Mouse (Mus musculus): ENCODE data around the gene Slc22a13.

Gene Slc22a13

GRCm38 (mm10) chr9:119156278-119157201 lies 52.4 kb downstream of the Slc22a13 start, which contains the start of gene Acaa1b:
Acaa1b (minus strand) TSS chr9:119157093.
- no peaks in the 10 kb centered on the region for H3K36me3 ChIP-seq (ENCODE audit: insufficient read depth, low read length)
- TF ChIP-seq NANOG (IDR thresholded peaks at IDR 0.05; ENCODE audit: borderline replicate concordance, low read length) (no peak), CTCF (conservative IDR thresholded peaks at IDR 0.05; ENCODE audit: low read length) (peak; percentile 48), POU5F1 (IDR thresholded peaks at IDR 0.05; ENCODE audit: borderline replicate concordance, low read length) (no peak)
- H3K9me3 ChIP-seq (ENCODE audit: low read length): no peaks in the 10 kb centered on the region

GRCm38 (mm10) chr9:119155826-119156225 lies 53.1 kb downstream of the Slc22a13 start:
- Histone ChIP-seq H3K27me3 (ENCODE audit: insufficient read depth, low read length) (peaks cover 62% of the 10 kb centered on the region), H3K4me3 (replicated peaks; ENCODE audit: low read length) (peak overlapping the region; percentile 82), H3K36me3 (ENCODE audit: insufficient read depth, low read length) (no peaks in the 10 kb centered on the region), H3K9me3 (ENCODE audit: low read length) (no peaks in the 10 kb centered on the region), H3K4me1 (replicated peaks; ENCODE audit: low read depth, low read length) (peaks cover 9% of the 10 kb centered on the region)
- TF ChIP-seq NANOG (IDR thresholded peaks at IDR 0.05; ENCODE audit: borderline replicate concordance, low read length) (no peak), POU5F1 (IDR thresholded peaks at IDR 0.05; ENCODE audit: borderline replicate concordance, low read length) (no peak), CTCF (conservative IDR thresholded peaks at IDR 0.05; ENCODE audit: low read length) (no peak)

More at GRCm38 (mm10) chr9:119156278-119157201, 52.4 kb downstream of the Slc22a13 start, which contains the start of gene Acaa1b:
- H3K27me3 ChIP-seq (ENCODE audit: insufficient read depth, low read length): peaks cover 62% of the 10 kb centered on the region
- peaks cover 7% of the 10 kb centered on the region; the same call in 1 of the 2 replicates for H3K4me1 ChIP-seq (replicated peaks; ENCODE audit: low read depth, low read length)
- peak within 1 kb of the TSS; percentile 82 for H3K4me3 ChIP-seq (replicated peaks; ENCODE audit: low read length)

DNA sequence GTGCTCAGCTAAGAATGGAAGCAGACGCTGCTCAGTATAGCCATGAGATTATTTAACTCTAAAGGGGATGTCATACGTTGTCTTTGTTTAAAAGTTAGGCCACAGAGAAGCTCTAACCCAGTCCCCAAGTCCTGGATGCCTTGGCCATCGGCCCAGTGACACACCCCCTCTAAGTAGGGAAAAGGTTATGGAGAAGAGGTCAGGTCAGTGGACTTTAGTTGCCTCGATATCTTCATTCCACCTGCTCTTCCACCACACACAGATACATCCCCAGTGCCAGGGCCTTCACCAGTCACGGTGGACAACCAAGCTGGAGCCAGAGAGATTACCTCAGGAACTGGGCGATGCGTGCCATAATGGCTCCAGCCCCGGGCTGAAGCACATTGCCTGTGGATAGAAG lies 53.5 kb downstream of the Slc22a13 start:
- peaks cover 62% of the 10 kb centered on the region for H3K27me3 ChIP-seq (ENCODE audit: insufficient read depth, low read length)
- no peak overlapping the region for H3K4me3 ChIP-seq (replicated peaks; ENCODE audit: low read length)
- H3K4me1 ChIP-seq (replicated peaks; ENCODE audit: low read depth, low read length): peaks cover 13% of the 10 kb centered on the region
- no peak for TF ChIP-seq NANOG (IDR thresholded peaks at IDR 0.05; ENCODE audit: borderline replicate concordance, low read length)
- TF ChIP-seq CTCF (conservative IDR thresholded peaks at IDR 0.05; ENCODE audit: low read length): no peak
- no peak for TF ChIP-seq POU5F1 (IDR thresholded peaks at IDR 0.05; ENCODE audit: borderline replicate concordance, low read length)
- H3K36me3 ChIP-seq (ENCODE audit: insufficient read depth, low read length): no peaks in the 10 kb centered on the region
- no peaks in the 10 kb centered on the region for H3K9me3 ChIP-seq (ENCODE audit: low read length)

GRCm38 (mm10) chr9:119151751-119152150 lies 57.1 kb downstream of the Slc22a13 start:
- H3K27me3 ChIP-seq (ENCODE audit: insufficient read depth, low read length): peaks cover 55% of the 10 kb centered on the region
- H3K4me1 ChIP-seq (replicated peaks; ENCODE audit: low read depth, low read length): peaks cover 22% of the 10 kb centered on the region
- TF ChIP-seq CTCF (conservative IDR thresholded peaks at IDR 0.05; ENCODE audit: low read length) (no peak), NANOG (IDR thresholded peaks at IDR 0.05; ENCODE audit: borderline replicate concordance, low read length) (no peak), POU5F1 (IDR thresholded peaks at IDR 0.05; ENCODE audit: borderline replicate concordance, low read length) (no peak)
- H3K9me3 ChIP-seq (ENCODE audit: low read length): no peaks in the 10 kb centered on the region
- no peak overlapping the region for H3K4me3 ChIP-seq (replicated peaks; ENCODE audit: low read length)
- H3K36me3 ChIP-seq (ENCODE audit: insufficient read depth, low read length): no peaks in the 10 kb centered on the region

GRCm38 (mm10) chr9:119149601-119150000 lies 59.3 kb downstream of the Slc22a13 start:
- no peak overlapping the region for H3K4me3 ChIP-seq (replicated peaks; ENCODE audit: low read length)
- H3K4me1 ChIP-seq (replicated peaks; ENCODE audit: low read depth, low read length): peaks cover 35% of the 10 kb centered on the region
- TF ChIP-seq CTCF (conservative IDR thresholded peaks at IDR 0.05; ENCODE audit: low read length) (no peak), NANOG (IDR thresholded peaks at IDR 0.05; ENCODE audit: borderline replicate concordance, low read length) (no peak), POU5F1 (IDR thresholded peaks at IDR 0.05; ENCODE audit: borderline replicate concordance, low read length) (no peak)
- H3K36me3 ChIP-seq (ENCODE audit: insufficient read depth, low read length): no peaks in the 10 kb centered on the region
- H3K27me3 ChIP-seq (ENCODE audit: insufficient read depth, low read length): peaks cover 38% of the 10 kb centered on the region
- no peaks in the 10 kb centered on the region for H3K9me3 ChIP-seq (ENCODE audit: low read length)

DNA sequence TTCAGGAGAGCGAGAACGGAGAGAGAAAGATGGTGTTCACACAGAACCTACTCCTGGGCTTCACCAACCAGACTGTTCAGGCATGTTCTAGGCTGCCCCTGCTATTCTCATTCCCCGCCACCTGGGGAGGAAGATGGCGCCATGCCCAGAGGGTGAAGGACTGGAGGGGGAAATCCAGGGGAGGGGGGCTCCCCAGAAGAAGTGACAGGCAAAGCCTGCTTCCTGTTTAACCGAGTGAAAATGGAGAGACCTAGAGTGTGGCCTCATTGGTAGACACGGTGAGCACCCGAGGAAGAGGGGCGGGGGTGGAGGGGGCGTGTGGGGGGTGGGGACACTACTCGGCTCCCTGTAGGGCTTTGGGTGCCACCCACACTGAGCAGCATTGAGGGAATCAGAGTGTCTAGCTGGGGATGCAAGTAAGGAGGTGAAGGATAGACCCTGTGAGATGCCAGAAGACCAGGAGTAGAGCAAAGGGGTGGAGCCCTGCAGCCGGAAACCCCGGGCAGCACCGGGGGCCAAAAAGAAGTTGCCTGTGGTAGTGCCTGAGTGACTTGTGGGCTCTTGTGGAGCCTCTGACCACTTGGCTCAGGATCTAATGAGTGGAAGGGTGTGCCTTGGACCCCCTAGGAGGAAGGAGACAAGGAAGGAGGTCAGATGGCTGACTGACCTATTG lies 62.7 kb downstream of the Slc22a13 start:
- TF ChIP-seq NANOG (IDR thresholded peaks at IDR 0.05; ENCODE audit: borderline replicate concordance, low read length): no peak
- no peak for TF ChIP-seq POU5F1 (IDR thresholded peaks at IDR 0.05; ENCODE audit: borderline replicate concordance, low read length)
- TF ChIP-seq CTCF (conservative IDR thresholded peaks at IDR 0.05; ENCODE audit: low read length): no peak
- H3K4me1 ChIP-seq (replicated peaks; ENCODE audit: low read depth, low read length): peaks cover 61% of the 10 kb centered on the region
- H3K9me3 ChIP-seq (ENCODE audit: low read length): no peaks in the 10 kb centered on the region
- no peak overlapping the region for H3K4me3 ChIP-seq (replicated peaks; ENCODE audit: low read length)
- H3K27me3 ChIP-seq (ENCODE audit: insufficient read depth, low read length): peaks cover 19% of the 10 kb centered on the region
- no peaks in the 10 kb centered on the region for H3K36me3 ChIP-seq (ENCODE audit: insufficient read depth, low read length)

DNA sequence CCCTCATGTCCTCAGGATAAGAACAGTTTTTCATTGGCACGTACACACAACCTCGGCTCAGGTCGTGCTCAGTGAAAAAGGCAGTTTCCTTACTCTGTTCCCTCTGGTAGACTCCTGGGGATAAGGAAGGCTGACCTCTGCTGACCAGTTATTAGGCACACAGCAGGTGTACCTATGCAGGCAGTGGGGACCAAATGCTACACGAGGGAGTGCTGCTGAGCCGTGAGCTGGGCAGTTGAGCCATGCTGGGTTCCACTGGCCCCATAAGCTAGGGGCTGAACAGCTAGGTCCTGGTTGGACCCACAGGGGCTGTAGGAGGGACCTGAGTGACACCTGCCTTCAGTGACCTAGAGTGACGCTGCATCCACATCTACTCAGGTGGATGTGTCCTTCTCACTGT lies 63.3 kb downstream of the Slc22a13 start:
- Histone ChIP-seq H3K9me3 (ENCODE audit: low read length) (no peaks in the 10 kb centered on the region), H3K36me3 (ENCODE audit: insufficient read depth, low read length) (no peaks in the 10 kb centered on the region), H3K4me1 (replicated peaks; ENCODE audit: low read depth, low read length) (peaks cover 57% of the 10 kb centered on the region), H3K4me3 (replicated peaks; ENCODE audit: low read length) (no peak overlapping the region), H3K27me3 (ENCODE audit: insufficient read depth, low read length) (peaks cover 25% of the 10 kb centered on the region)
- TF ChIP-seq CTCF (conservative IDR thresholded peaks at IDR 0.05; ENCODE audit: low read length) (no peak), POU5F1 (IDR thresholded peaks at IDR 0.05; ENCODE audit: borderline replicate concordance, low read length) (no peak), NANOG (IDR thresholded peaks at IDR 0.05; ENCODE audit: borderline replicate concordance, low read length) (no peak)

GRCm38 (mm10) chr9:119145137-119145536 lies 63.8 kb downstream of the Slc22a13 start:
- peaks cover 28% of the 10 kb centered on the region for H3K27me3 ChIP-seq (ENCODE audit: insufficient read depth, low read length)
- peaks cover 52% of the 10 kb centered on the region for H3K4me1 ChIP-seq (replicated peaks; ENCODE audit: low read depth, low read length)
- H3K9me3 ChIP-seq (ENCODE audit: low read length): no peaks in the 10 kb centered on the region
- H3K4me3 ChIP-seq (replicated peaks; ENCODE audit: low read length): no peak overlapping the region
- no peak for TF ChIP-seq POU5F1 (IDR thresholded peaks at IDR 0.05; ENCODE audit: borderline replicate concordance, low read length)
- TF ChIP-seq NANOG (IDR thresholded peaks at IDR 0.05; ENCODE audit: borderline replicate concordance, low read length): no peak
- TF ChIP-seq CTCF (conservative IDR thresholded peaks at IDR 0.05; ENCODE audit: low read length): no peak
- no peaks in the 10 kb centered on the region for H3K36me3 ChIP-seq (ENCODE audit: insufficient read depth, low read length)
